Mouse (Mus musculus): ENCODE results near the gene Abhd15.

Abhd15 gene

GRCm38 (mm10) chr11:77514832-77515636, at the start of gene Abhd15:
Abhd15 (plus strand) TSS chr11:77515121.
- WGBS = 1% methylated on average over 71 of the region's 72 CpGs

GRCm38 (mm10) chr11:77466544-77466943, 48.4 kb upstream of the Abhd15 start:
- 54% methylated on average over 9 of the region's 9 CpGs for WGBS

GRCm38 (mm10) chr11:77467157-77467556, 47.8 kb upstream of the Abhd15 start:
- WGBS = 5% methylated on average over 25 of the region's 25 CpGs

GRCm38 (mm10) chr11:77467784-77468183, 47.1 kb upstream of the Abhd15 start:
- WGBS = 14% methylated on average over 20 of the region's 20 CpGs

GRCm38 (mm10) chr11:77468397-77468796, 46.5 kb upstream of the Abhd15 start:
- 81% methylated on average over 9 of the region's 9 CpGs for WGBS

- WGBS = 83% methylated on average over 29 of the region's 29 CpGs
Observed at GRCm38 (mm10) chr11:77471407-77471806, 43.5 kb upstream of the Abhd15 start.

GRCm38 (mm10) chr11:77472775-77473174, 42.1 kb upstream of the Abhd15 start:
- WGBS = 92% methylated on average over 16 of the region's 16 CpGs

- 90% methylated on average over 14 of the region's 14 CpGs for WGBS
Observed at GRCm38 (mm10) chr11:77476216-77476615, 38.7 kb upstream of the Abhd15 start.

- 96% methylated on average over 6 of the region's 6 CpGs for WGBS
Observed at GRCm38 (mm10) chr11:77476895-77477294, 38.0 kb upstream of the Abhd15 start.

GRCm38 (mm10) chr11:77483043-77483442, 31.9 kb upstream of the Abhd15 start:
- 57% methylated on average over 3 of the region's 3 CpGs for WGBS

GRCm38 (mm10) chr11:77483510-77484255, 31.2 kb upstream of the Abhd15 start:
- 60% methylated on average over 11 of the region's 11 CpGs for WGBS

GRCm38 (mm10) chr11:77485229-77485628, 29.7 kb upstream of the Abhd15 start:
- WGBS = 51% methylated on average over 6 of the region's 6 CpGs

GRCm38 (mm10) chr11:77486798-77487197, 28.1 kb upstream of the Abhd15 start:
- WGBS = 22% methylated on average over 5 of the region's 5 CpGs

GRCm38 (mm10) chr11:77488771-77489581, 25.9 kb upstream of the Abhd15 start:
- 3% methylated on average over 55 of the region's 55 CpGs for whole genome bisulfite sequencing

- WGBS = under 1% methylated on average over 66 of the region's 87 CpGs
Observed at GRCm38 (mm10) chr11:77489591-77490235, 25.2 kb upstream of the Abhd15 start, which contains the start of gene Ankrd13b. Ankrd13b (minus strand) TSS chr11:77489678.

- WGBS = 38% methylated on average over 6 of the region's 6 CpGs
Observed at GRCm38 (mm10) chr11:77490451-77490850, 24.5 kb upstream of the Abhd15 start.

- WGBS = 2% methylated on average over 13 of the region's 13 CpGs
Observed at GRCm38 (mm10) chr11:77491123-77491501, 23.8 kb upstream of the Abhd15 start.

- under 1% methylated on average over 23 of the region's 23 CpGs for WGBS
Observed at GRCm38 (mm10) chr11:77491502-77492291, 23.2 kb upstream of the Abhd15 start.

- WGBS = 1% methylated on average over 18 of the region's 18 CpGs
Observed at GRCm38 (mm10) chr11:77492311-77492871, 22.5 kb upstream of the Abhd15 start.

- under 1% methylated on average over 31 of the region's 32 CpGs for WGBS
Observed at GRCm38 (mm10) chr11:77492911-77493332, 22.0 kb upstream of the Abhd15 start.
